Mouse (Mus musculus) cerebellum, postnatal 36 days (tissue): Measurements from ENCODE around the gene Twistnb.

ENCODE experiments used
- DNase-seq, 2 experiments: peaks; one replicate each; pipeline ENCODE4 v3.0.0; 2021 to 2022; ENCODE audit warnings: mixed read lengths in 2 of 2

Gene Twistnb

GRCm38 (mm10) chr12:33429387-33430160, at the start of gene Twistnb:
TSS of gene Twistnb (plus strand) at chr12:33429635.
- DNase-seq, result peak; percentile 97 to 99

DNA sequence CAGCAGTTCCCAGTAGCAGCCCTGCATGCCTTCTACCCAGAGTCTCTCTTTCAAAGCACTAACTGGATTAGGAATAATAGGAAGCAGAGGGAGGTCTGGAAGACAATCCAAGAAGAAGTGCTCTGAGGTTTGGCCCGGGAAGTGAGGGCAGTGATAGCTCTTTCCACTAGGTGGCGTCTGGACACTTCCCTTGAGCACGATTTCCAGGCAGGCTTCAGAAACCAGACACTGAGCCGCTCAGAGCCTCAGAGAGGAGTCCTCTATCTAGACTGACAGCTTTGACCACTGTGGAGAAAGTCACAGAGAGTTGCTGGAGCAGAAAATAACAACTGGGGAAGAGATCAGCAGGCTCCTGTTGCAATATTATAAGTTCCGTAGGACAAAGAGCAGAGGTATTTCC, 40.6 kb upstream of the Twistnb start:
- peak; percentile 65 to 75 for DNase-seq

GRCm38 (mm10) chr12:33390844-33391560, 38.4 kb upstream of the Twistnb start:
- no peak for DNase-seq

GRCm38 (mm10) chr12:33394804-33395623, 34.4 kb upstream of the Twistnb start, which contains the start of gene Efcab10:
TSS of gene Efcab10 (plus strand) at chr12:33394854.
- peak in 1 of 2 experiments; percentile 19 for DNase-seq

- no peak for DNase-seq
Measured at GRCm38 (mm10) chr12:33403265-33403693, 26.2 kb upstream of the Twistnb start.

GRCm38 (mm10) chr12:33404996-33405395, 24.4 kb upstream of the Twistnb start:
- no peak for DNase-seq

GRCm38 (mm10) chr12:33405398-33406026, 23.9 kb upstream of the Twistnb start:
- no peak for DNase-seq

GRCm38 (mm10) chr12:33411580-33412151, 17.8 kb upstream of the Twistnb start:
- DNase-seq, result no peak

GRCm38 (mm10) chr12:33424329-33424728, 5.1 kb upstream of the Twistnb start:
- peak; percentile 42 to 55 for DNase-seq

DNA sequence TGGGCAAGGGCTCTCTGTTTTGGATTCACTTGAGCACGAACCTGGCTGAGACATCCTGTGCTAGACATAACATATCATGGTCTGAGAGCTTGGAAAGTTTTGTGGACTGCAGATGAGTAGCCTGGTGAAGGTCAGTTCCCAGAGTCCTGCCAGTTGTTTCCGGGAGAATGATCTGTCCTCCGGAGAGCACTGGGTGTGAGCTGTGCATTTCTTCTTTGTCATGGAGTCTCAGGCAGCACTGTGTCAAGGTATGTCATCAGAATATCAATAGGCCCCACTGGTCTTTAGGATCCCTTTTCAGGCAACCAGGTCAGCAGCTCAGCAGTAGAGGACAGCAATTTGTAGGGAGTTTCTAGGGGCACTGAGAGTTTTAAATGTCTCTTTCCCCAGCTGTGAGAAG, 2.1 kb upstream of the Twistnb start:
- no peak for DNase-seq

DNA sequence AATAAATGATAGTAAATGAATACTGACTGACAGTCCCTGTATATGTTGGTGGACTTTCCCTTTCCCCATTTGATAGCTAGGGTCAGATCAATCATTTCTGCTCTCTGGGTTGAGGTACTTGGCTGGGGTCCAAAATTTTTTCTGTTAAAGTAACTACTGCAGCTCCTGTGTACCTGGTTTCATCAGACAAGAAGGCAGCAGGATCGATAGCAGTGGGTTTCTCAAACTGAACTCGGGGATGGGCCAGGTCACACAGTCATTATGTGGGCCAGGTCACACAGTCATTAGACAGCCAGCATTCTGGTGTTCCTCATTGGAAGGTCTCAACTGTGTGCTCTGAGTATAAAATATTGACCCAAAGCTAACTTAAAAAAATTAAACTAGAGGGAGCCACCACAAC, 1.7 kb upstream of the Twistnb start:
- DNase-seq, result no peak

DNA sequence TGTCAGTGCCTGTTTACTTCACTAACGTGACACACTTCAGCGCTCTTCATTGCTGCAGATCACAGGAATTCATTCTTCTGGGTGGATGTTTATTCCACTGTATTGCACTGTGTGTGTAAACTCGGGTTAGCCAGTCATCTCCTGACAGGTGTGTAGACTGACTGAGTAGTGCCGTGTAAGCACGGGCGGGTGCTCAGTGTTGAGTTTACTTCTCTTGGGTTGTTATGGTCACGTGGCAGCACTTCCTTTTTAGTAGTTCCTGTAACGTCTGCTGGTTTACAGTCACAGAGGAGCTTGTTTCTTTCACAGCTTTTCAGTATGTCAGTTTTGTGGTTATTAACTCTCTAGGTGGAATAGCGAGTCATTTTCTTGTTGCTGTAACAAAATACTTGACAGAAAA, 4.4 kb downstream of the Twistnb start:
- DNase-seq, result no peak

GRCm38 (mm10) chr12:33434758-33435157, 5.3 kb downstream of the Twistnb start:
- no peak for DNase-seq

- DNase-seq, result no peak
Measured at GRCm38 (mm10) chr12:33455418-33455817, 26.0 kb downstream of the Twistnb start.

DNA sequence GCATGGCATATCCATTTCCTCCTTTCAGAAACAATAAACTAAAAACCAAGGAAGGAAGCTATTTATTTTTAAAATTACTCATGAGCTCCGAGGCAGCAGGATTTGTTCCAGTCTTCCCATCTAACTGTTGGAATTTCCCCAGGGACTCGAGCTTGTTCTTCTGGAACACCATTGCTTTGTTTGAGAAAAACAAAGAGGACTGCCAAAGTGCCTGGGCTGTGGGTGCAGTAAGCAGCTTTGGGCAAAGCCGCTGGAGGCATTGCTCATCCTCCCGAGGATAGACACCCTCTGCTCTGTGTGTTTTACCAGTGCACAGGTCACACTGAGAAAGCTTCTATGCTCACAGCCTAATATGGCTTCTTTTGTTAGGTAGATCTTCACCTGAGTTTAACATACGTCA, 26.8 kb downstream of the Twistnb start:
- DNase-seq, result no peak

DNA sequence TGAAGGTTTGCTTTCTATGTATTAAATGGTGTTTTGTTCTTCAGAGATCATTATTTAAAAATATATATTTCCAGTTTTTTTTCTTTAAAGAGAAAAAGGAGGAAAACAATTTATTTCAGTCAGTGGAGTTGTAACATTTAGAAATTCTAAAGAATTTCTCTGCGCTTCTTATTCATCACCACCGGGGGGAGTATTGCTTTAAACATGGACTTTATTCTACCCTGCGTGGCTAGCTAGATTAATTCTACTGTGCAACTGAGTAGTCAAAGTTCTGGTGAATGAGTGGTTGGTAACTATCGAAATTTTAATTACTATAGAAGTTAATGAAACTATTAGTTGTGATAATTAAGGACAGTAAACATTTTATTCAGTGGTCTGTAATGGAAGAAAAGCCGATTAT, 51.5 kb downstream of the Twistnb start:
- no peak for DNase-seq

- no peak for DNase-seq
Measured at GRCm38 (mm10) chr12:33482931-33483330, 53.5 kb downstream of the Twistnb start.
